Mouse (Mus musculus) intestine, embryonic 15.5 days (tissue): Measurements from ENCODE around the gene Jmjd8. TPM values are rescaled to one million over a fixed set of nuclear protein-coding genes. Genes with fewer than 3 reads are reported as not detected.

Experiments
- ATAC-seq: fragments of 200-750 bp; cut with Nextera tagmentation; 2 replicates; pipeline ENCODE4 v1.8.0; 2017; ENCODE audit warnings: moderate TSS enrichment, moderate library complexity
- H3K27ac ChIP-seq: fragments of 300-500 bp; sonication (generic); 2 replicates; pipeline ENCODE4 v1.5.1; 2015; ENCODE audit warnings: mild to moderate bottlenecking, inconsistent platforms
- H3K27me3 ChIP-seq: fragments of 300-500 bp; sonication (generic); replicated peaks from 2 replicates; pipeline ENCODE4 v1.6.1; 2015; ENCODE audit warnings: inconsistent platforms
- H3K36me3 ChIP-seq: fragments of 300-500 bp; sonication (generic); 2 replicates; pipeline ENCODE4 v1.6.1; 2015; ENCODE audit warnings: inconsistent platforms
- H3K4me1 ChIP-seq: fragments of 300-500 bp; sonication (generic); replicated peaks from 2 replicates; pipeline ENCODE4 v1.6.1; 2015; ENCODE audit warnings: inconsistent platforms
- H3K4me2 ChIP-seq: fragments of 300-500 bp; sonication (generic); replicated peaks from 2 replicates; pipeline ENCODE4 v1.6.1; 2015; ENCODE audit warnings: mild to moderate bottlenecking, inconsistent platforms
- H3K4me3 ChIP-seq: fragments of 300-500 bp; sonication (generic); replicated peaks from 2 replicates; pipeline ENCODE4 v1.5.1; 2015; ENCODE audit warnings: inconsistent platforms
- H3K9ac ChIP-seq: fragments of 300-500 bp; sonication (generic); 2 replicates; pipeline ENCODE4 v1.6.1; 2015; ENCODE audit warnings: inconsistent platforms
- H3K9me3 ChIP-seq: fragments of 300-500 bp; sonication (generic); 2 replicates; pipeline ENCODE4 v1.6.1; 2016; ENCODE audit warnings: inconsistent platforms
- WGBS: fragments of 180-500 bp; shearing (Covaris S2); methylation state at CpG from one replicate; pipeline ENCODE4 v1.1.7; 2015; 5-methylcytosine and 5-hydroxymethylcytosine counted together
- polyA plus RNA-seq: library from polyadenylated mRNA; unstranded; fragments of >200 nt; fragmentation: Nextera tagmentation; extraction: Ambion mirVana; gene quantifications from 2 replicates; pipeline ENCODE4 v1.2.1, GENCODE M21; 2015

Jmjd8 gene
- polyA plus RNA-seq, 1 experiment from 2014 or later: 45.1 TPM

- no peaks in the 10 kb centered on the region for H3K36me3 ChIP-seq
- no peak overlapping the region for H3K4me2 ChIP-seq
- no peak overlapping the region for H3K4me3 ChIP-seq
- peaks cover 16% of the 10 kb centered on the region for H3K4me1 ChIP-seq
- no peaks in the 10 kb centered on the region; the same call in 1 of the 2 replicates for H3K9me3 ChIP-seq
- peaks cover 39% of the 10 kb centered on the region for H3K27me3 ChIP-seq
- WGBS: 70% methylated on average over 4 of the region's 4 CpGs
- H3K9ac ChIP-seq: no peak overlapping the region
- H3K27ac ChIP-seq: no peak overlapping the region
- ATAC-seq: no peak
Measured at GRCm38 (mm10) chr17:25810890-25811289, 17.8 kb upstream of the Jmjd8 start.

DNA sequence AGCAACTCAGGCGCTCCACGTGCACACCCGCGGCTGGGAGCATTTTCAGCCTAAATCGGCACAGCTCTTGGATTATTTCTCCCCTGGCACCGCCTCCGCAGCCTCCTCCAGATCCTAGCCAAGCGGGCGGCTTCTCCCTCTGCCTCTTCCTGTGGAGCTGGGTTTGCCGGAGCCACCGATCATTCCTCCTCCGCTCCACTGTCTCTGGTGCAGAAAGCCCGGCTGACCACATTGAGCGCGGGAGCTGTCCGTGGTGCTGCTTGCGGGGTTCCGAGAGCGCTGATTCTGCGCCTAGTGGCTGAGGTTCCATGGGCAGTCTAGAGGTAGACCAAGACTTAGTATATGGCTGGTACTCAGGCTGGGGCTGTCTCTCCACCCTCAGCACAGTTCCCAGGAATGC, 15.2 kb upstream of the Jmjd8 start:
- 2% methylated on average over 20 of the region's 20 CpGs for WGBS
- Histone ChIP-seq H3K27ac (no peak overlapping the region), H3K4me2 (0 out of 2 replicates have a peak overlapping the region, but pooled peaks have one; percentile 11), H3K4me1 (peaks cover 16% of the 10 kb centered on the region), H3K27me3 (peaks cover 54% of the 10 kb centered on the region), H3K4me3 (no peak overlapping the region), H3K9ac (no peak overlapping the region), H3K9me3 (no peaks in the 10 kb centered on the region; the same call in 1 of the 2 replicates), H3K36me3 (no peaks in the 10 kb centered on the region)
- peak; percentile 36; the same call in 1 of the 2 replicates for ATAC-seq

GRCm38 (mm10) chr17:25817662-25818061, 11.0 kb upstream of the Jmjd8 start:
- Histone ChIP-seq H3K4me1 (0 out of 2 replicates have a peak, but pooled peaks cover 11% of the 10 kb centered on the region), H3K27me3 (peaks cover 43% of the 10 kb centered on the region), H3K9me3 (no peaks in the 10 kb centered on the region), H3K4me3 (no peak overlapping the region), H3K27ac (no peak overlapping the region), H3K36me3 (no peaks in the 10 kb centered on the region), H3K4me2 (no peak overlapping the region), H3K9ac (no peak overlapping the region)
- WGBS: 81% methylated on average over 11 of the region's 11 CpGs
- ATAC-seq: no peak

- no peaks in the 10 kb centered on the region for H3K9me3 ChIP-seq
- H3K27me3 ChIP-seq: peaks cover 38% of the 10 kb centered on the region
- WGBS: 7% methylated on average over 46 of the region's 46 CpGs
- ATAC-seq: peak; percentile 52
- H3K4me2 ChIP-seq: peak overlapping the region; percentile 47
- H3K9ac ChIP-seq: no peak overlapping the region
- no peak overlapping the region for H3K27ac ChIP-seq
- H3K4me1 ChIP-seq: peaks cover 6% of the 10 kb centered on the region
- H3K36me3 ChIP-seq: no peaks in the 10 kb centered on the region
- peak overlapping the region; percentile 20 for H3K4me3 ChIP-seq
Measured at GRCm38 (mm10) chr17:25818851-25819780, 9.6 kb upstream of the Jmjd8 start.

DNA sequence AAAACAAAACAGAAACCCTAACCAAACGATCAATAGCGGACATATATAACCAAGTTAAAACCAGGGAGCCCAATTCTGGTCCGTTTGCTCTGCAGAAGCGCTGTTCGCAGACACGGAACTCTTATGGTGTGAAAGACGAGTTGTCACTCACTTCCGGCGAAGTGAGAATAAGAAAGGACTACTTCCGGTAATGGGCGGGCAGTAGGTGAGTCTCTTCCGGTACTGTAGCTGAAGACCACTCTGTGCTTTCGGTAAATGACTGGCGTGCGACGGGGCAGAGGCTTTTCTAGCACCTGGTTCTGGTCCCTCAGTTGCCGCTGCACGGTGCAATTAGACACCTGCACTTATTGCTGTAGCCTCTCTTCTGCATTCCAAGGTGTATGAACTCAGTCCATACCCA, 5.2 kb upstream of the Jmjd8 start, which contains the start of gene Wdr24:
Gene Wdr24 (plus strand): TSS at position 176 of the 400 bp plus-strand sequence.
- H3K4me2 ChIP-seq: peak within 1 kb of the TSS; percentile 86
- peak within 1 kb of the TSS; percentile 61 for H3K4me3 ChIP-seq
- peaks cover 5% of the 10 kb centered on the region; the same call in 1 of the 2 replicates for H3K36me3 ChIP-seq
- under 1% methylated on average over 18 of the region's 18 CpGs for WGBS
- H3K4me1 ChIP-seq: peaks cover 28% of the 10 kb centered on the region
- peaks cover 20% of the 10 kb centered on the region for H3K27me3 ChIP-seq
- peak within 1 kb of the TSS; percentile 59 for H3K9ac ChIP-seq
- ATAC-seq: peak; percentile 71
- peak within 1 kb of the TSS; percentile 57; the same call in 1 of the 2 replicates for H3K27ac ChIP-seq
- no peaks in the 10 kb centered on the region for H3K9me3 ChIP-seq

DNA sequence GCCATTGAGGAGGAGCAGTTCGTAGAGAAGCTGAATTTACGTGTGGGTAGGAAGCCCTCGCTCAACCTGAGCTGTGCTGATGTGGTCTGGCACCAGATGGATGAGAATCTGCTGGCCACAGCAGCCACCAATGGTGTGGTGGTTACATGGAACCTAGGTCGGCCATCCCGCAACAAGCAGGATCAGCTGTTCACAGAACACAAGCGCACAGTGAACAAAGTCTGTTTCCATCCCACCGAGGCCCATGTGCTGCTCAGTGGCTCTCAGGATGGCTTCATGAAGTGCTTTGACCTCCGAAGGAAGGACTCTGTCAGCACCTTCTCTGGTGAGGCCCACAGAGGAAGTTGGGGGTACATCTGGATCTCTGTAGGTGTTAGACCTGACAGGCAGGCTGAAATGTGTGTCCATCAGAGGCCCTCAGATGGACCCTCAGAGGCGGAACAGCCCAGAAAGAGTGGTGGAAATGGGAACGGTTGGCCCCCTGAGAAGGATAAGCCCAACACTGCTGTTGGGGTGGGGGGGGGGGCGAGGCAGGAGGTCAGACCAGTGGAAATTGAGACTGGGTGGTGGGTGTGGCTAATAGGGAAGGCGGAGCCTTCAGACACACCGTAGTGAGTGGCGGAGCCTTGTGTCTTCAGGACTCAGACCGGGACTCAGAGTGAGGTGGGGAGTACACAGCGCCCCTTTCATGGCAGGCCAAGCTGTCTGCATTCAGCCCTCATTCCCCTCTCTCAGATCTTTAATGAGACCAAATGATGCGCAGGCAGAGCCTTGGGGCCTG, 4.1 kb upstream of the Jmjd8 start:
- Histone ChIP-seq H3K4me3 (peak overlapping the region; percentile 61), H3K9ac (peak overlapping the region; percentile 59), H3K4me2 (peak overlapping the region; percentile 86), H3K9me3 (no peaks in the 10 kb centered on the region), H3K27me3 (peaks cover 9% of the 10 kb centered on the region), H3K36me3 (peaks cover 5% of the 10 kb centered on the region; the same call in 1 of the 2 replicates), H3K4me1 (peaks cover 28% of the 10 kb centered on the region), H3K27ac (no peak overlapping the region)
- WGBS: 68% methylated on average over 17 of the region's 17 CpGs
- ATAC-seq: no peak

DNA sequence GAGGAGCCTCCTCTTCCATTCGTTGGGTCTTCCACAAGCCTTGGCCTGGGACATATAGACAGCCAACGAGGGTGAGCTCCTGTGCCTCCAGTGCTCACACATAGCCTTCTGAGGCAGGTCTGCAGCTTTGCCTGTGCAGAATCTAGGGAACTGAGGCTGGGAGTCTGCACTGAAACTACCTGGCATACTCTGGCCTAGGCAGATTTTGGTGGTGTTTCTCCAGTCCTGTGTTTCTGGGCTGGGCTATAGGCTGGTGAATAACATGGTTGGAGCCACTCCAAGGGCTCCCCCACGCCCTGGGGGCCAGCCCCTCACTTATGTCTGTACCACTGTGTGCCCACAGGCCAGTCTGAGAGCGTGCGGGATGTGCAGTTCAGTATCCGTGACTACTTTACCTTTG, 3.4 kb upstream of the Jmjd8 start:
- peaks cover 2% of the 10 kb centered on the region for H3K27me3 ChIP-seq
- no peak overlapping the region for H3K27ac ChIP-seq
- WGBS: 86% methylated on average over 6 of the region's 6 CpGs
- no peaks in the 10 kb centered on the region for H3K9me3 ChIP-seq
- H3K4me1 ChIP-seq: peaks cover 35% of the 10 kb centered on the region
- H3K36me3 ChIP-seq: peaks cover 5% of the 10 kb centered on the region; the same call in 1 of the 2 replicates
- no peak for ATAC-seq
- H3K9ac ChIP-seq: no peak overlapping the region
- no peak overlapping the region; the same call in 1 of the 2 replicates for H3K4me3 ChIP-seq
- peak overlapping the region; percentile 86; the same call in 1 of the 2 replicates for H3K4me2 ChIP-seq

DNA sequence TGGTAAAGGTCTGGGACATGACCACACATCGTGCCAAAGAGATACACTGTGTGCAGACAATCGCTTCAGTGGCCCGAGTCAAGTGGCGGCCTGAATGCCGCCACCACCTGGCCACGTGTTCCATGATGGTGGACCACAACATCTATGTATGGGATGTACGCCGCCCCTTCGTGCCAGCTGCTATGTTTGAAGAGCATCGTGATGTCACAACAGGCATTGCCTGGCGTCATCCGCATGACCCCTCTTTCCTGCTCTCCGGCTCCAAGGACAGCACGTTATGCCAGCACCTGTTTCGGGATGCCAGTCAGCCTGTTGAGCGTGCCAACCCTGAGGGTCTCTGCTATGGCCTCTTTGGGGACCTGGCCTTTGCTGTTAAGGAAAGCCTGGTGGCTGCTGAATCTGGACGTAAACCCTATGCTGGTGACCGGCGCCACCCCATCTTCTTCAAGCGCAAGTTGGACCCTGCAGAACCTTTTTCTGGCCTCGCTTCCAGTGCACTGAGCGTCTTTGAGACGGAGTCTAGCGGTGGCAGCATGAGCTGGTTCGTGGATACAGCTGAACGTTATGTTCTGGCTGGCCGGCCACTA, 2.6 kb upstream of the Jmjd8 start:
- Histone ChIP-seq H3K4me2 (no peak overlapping the region), H3K4me1 (peaks cover 43% of the 10 kb centered on the region), H3K27me3 (no peaks in the 10 kb centered on the region), H3K9me3 (no peaks in the 10 kb centered on the region), H3K4me3 (no peak overlapping the region), H3K36me3 (peaks cover 13% of the 10 kb centered on the region), H3K27ac (no peak overlapping the region), H3K9ac (no peak overlapping the region)
- WGBS: 94% methylated on average over 27 of the region's 27 CpGs
- no peak for ATAC-seq

DNA sequence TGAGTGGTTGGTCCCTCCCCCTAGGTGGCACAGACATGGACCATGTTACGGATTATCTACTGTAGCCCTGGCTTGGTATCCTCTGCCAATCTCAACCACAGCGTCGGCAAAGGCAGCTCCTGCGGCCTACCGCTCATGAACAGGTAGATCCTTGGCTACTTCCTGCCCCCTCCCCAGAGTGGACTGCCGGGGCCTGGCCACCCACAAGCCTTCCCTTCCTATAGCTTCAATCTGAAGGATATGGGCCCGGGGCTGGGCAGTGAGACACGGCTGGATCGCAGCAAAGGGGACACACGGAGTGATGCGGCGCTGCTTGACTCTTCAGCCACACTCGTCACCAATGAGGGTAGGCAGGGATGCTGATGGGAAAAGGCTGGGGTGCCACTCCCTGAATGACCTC, 1.7 kb upstream of the Jmjd8 start:
- no peak overlapping the region for H3K27ac ChIP-seq
- H3K9me3 ChIP-seq: no peaks in the 10 kb centered on the region
- WGBS: 94% methylated on average over 13 of the region's 13 CpGs
- H3K9ac ChIP-seq: no peak overlapping the region
- H3K4me2 ChIP-seq: no peak overlapping the region
- H3K4me3 ChIP-seq: no peak overlapping the region
- peaks cover 19% of the 10 kb centered on the region for H3K36me3 ChIP-seq
- no peaks in the 10 kb centered on the region for H3K27me3 ChIP-seq
- peaks cover 52% of the 10 kb centered on the region for H3K4me1 ChIP-seq
- no peak for ATAC-seq

- H3K27ac ChIP-seq: no peak overlapping the region
Measured at GRCm38 (mm10) chr17:25827546-25828222, 983 bp upstream of the Jmjd8 start.

DNA sequence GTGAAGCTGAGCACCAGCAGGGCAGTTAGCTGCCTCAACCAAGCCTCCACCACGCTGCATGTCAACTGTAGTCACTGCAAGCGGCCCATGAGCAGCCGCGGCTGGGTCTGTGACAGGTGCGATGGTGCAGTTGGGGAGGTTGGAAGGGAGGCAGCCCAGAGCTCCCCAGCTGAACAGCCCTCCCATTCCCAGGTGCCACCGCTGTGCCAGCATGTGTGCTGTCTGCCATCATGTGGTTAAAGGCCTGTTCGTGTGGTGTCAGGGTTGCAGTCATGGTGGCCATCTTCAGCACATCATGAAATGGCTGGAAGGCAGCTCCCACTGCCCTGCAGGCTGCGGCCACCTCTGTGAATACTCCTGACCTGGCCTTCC, 458 bp upstream of the Jmjd8 start:
- no peaks in the 10 kb centered on the region for H3K9me3 ChIP-seq
- H3K27ac ChIP-seq: peak overlapping the region; percentile 90; the same call in 1 of the 2 replicates
- H3K36me3 ChIP-seq: peaks cover 19% of the 10 kb centered on the region
- H3K4me2 ChIP-seq: peak overlapping the region; percentile 91
- ATAC-seq: no peak
- peak overlapping the region; percentile 57 for H3K4me3 ChIP-seq
- peaks cover 53% of the 10 kb centered on the region for H3K4me1 ChIP-seq
- WGBS: 82% methylated on average over 8 of the region's 8 CpGs
- peak overlapping the region; percentile 64 for H3K9ac ChIP-seq
- no peaks in the 10 kb centered on the region for H3K27me3 ChIP-seq

More at GRCm38 (mm10) chr17:25827546-25828222, 983 bp upstream of the Jmjd8 start:
- Histone ChIP-seq H3K4me3 (no peak overlapping the region), H3K4me1 (peaks cover 53% of the 10 kb centered on the region), H3K4me2 (0 out of 2 replicates have a peak overlapping the region, but pooled peaks have one; percentile 91), H3K9me3 (no peaks in the 10 kb centered on the region), H3K9ac (no peak overlapping the region), H3K36me3 (peaks cover 19% of the 10 kb centered on the region), H3K27me3 (no peaks in the 10 kb centered on the region)
- WGBS: 88% methylated on average over 22 of the region's 22 CpGs
- ATAC-seq: no peak
